Mouse (Mus musculus) embryonic facial prominence, embryonic 13.5 days (tissue): ENCODE results near the gene Slc6a11. TPM values are rescaled to one million over a fixed set of nuclear protein-coding genes. Genes with fewer than 3 reads are reported as not detected.

ENCODE experiments used
- ATAC-seq: fragments of 200-750 bp; cut with Nextera tagmentation; 2 replicates; pipeline ENCODE4 v1.8.0; 2017; ENCODE audit warnings: low read depth; ENCODE audit not compliant: insufficient number of reproducible peaks, insufficient read depth, low FRiP score, low TSS enrichment
- H3K27ac ChIP-seq: fragments of 300-500 bp; sonication (generic); 2 replicates; pipeline ENCODE4 v1.5.1; 2015; ENCODE audit warnings: moderate library complexity, mild to moderate bottlenecking, inconsistent platforms
- H3K27me3 ChIP-seq: fragments of 300-500 bp; sonication (generic); 2 replicates; pipeline ENCODE4 v1.6.1; 2015; ENCODE audit warnings: mild to moderate bottlenecking, inconsistent platforms
- H3K36me3 ChIP-seq: fragments of 300-500 bp; sonication (generic); 2 replicates; pipeline ENCODE4 v1.6.1; 2015; ENCODE audit warnings: mild to moderate bottlenecking, inconsistent platforms
- H3K4me1 ChIP-seq: fragments of 300-500 bp; sonication (generic); 2 replicates; pipeline ENCODE4 v1.6.1; 2015; ENCODE audit warnings: inconsistent platforms
- H3K4me2 ChIP-seq: fragments of 300-500 bp; sonication (generic); 2 replicates; pipeline ENCODE4 v1.6.1; 2015; ENCODE audit warnings: moderate library complexity, mild to moderate bottlenecking, inconsistent platforms
- H3K4me3 ChIP-seq: fragments of 300-500 bp; sonication (generic); 2 replicates; pipeline ENCODE4 v1.5.1; 2015; ENCODE audit warnings: mild to moderate bottlenecking, inconsistent platforms
- H3K9ac ChIP-seq: fragments of 300-500 bp; sonication (generic); 2 replicates; pipeline ENCODE4 v1.6.1; 2015; ENCODE audit warnings: mild to moderate bottlenecking, inconsistent platforms
- H3K9me3 ChIP-seq: fragments of 300-500 bp; sonication (generic); 2 replicates; pipeline ENCODE4 v1.6.1; 2016; ENCODE audit warnings: inconsistent platforms
- WGBS: fragments of 180-500 bp; shearing (Covaris S2); methylation state at CpG from one replicate; pipeline ENCODE4 v1.1.7; 2015; ENCODE audit warnings: mixed read lengths; 5-methylcytosine and 5-hydroxymethylcytosine counted together
- polyA plus RNA-seq: library from polyadenylated mRNA; unstranded; fragments of >200 nt; fragmentation: Nextera tagmentation; extraction: Ambion mirVana; gene quantifications from 2 replicates; pipeline ENCODE4 v1.2.1, GENCODE M21; 2015

The Slc6a11 gene
- 0.10 and 0.38 TPM in 2 replicates for polyA plus RNA-seq

- WGBS, result 4% methylated on average over 74 of the region's 76 CpGs
- Histone ChIP-seq H3K4me3 (peak within 1 kb of the TSS; percentile 49), H3K36me3 (no peaks in the 10 kb centered on the region), H3K27me3 (peaks cover 72% of the 10 kb centered on the region), H3K4me1 (peaks cover 9% of the 10 kb centered on the region; the same call in 1 of the 2 replicates), H3K4me2 (peak within 1 kb of the TSS; percentile 87), H3K9ac (peak within 1 kb of the TSS; percentile 61), H3K9me3 (no peaks in the 10 kb centered on the region), H3K27ac (no peak within 1 kb of the TSS)
- no peak for ATAC-seq
These were observed at the start of gene Slc6a11 for GRCm38 (mm10) chr6:114131122-114131872. Gene Slc6a11, plus strand, starts transcription at chr6:114131241.

- Histone ChIP-seq H3K27ac (no peak overlapping the region), H3K9me3 (no peaks in the 10 kb centered on the region), H3K27me3 (no peaks in the 10 kb centered on the region; the same call in 1 of the 2 replicates), H3K4me2 (no peak overlapping the region), H3K9ac (no peak overlapping the region), H3K36me3 (no peaks in the 10 kb centered on the region), H3K4me3 (no peak overlapping the region), H3K4me1 (no peaks in the 10 kb centered on the region)
- ATAC-seq, result no peak
- WGBS, result 15% methylated on average over 7 of the region's 7 CpGs
These were observed 43.9 kb upstream of the Slc6a11 start for GRCm38 (mm10) chr6:114087106-114087505.

- Histone ChIP-seq H3K4me3 (no peak overlapping the region), H3K4me1 (no peaks in the 10 kb centered on the region), H3K36me3 (no peaks in the 10 kb centered on the region), H3K4me2 (no peak overlapping the region), H3K27me3 (peaks cover 1% of the 10 kb centered on the region; the same call in 1 of the 2 replicates), H3K9me3 (no peaks in the 10 kb centered on the region), H3K27ac (no peak overlapping the region), H3K9ac (no peak overlapping the region)
- ATAC-seq, result no peak
- WGBS, result 16% methylated on average over 5 of the region's 5 CpGs
These were observed 41.4 kb upstream of the Slc6a11 start for GRCm38 (mm10) chr6:114089626-114090025.

- Histone ChIP-seq H3K36me3 (no peaks in the 10 kb centered on the region), H3K4me2 (no peak overlapping the region), H3K4me3 (no peak overlapping the region), H3K4me1 (no peaks in the 10 kb centered on the region), H3K9me3 (no peaks in the 10 kb centered on the region), H3K27me3 (peaks cover 5% of the 10 kb centered on the region; the same call in 1 of the 2 replicates), H3K9ac (no peak overlapping the region), H3K27ac (no peak overlapping the region)
- ATAC-seq, result no peak
- 32% methylated on average over 9 of the region's 9 CpGs for WGBS
These were observed 38.8 kb upstream of the Slc6a11 start for GRCm38 (mm10) chr6:114092216-114092615.

GRCm38 (mm10) chr6:114094251-114094650, 36.8 kb upstream of the Slc6a11 start:
- no peaks in the 10 kb centered on the region for H3K36me3 ChIP-seq
- no peaks in the 10 kb centered on the region for H3K9me3 ChIP-seq
- no peak overlapping the region for H3K4me2 ChIP-seq
- no peak overlapping the region for H3K9ac ChIP-seq
- no peaks in the 10 kb centered on the region for H3K4me1 ChIP-seq
- H3K27ac ChIP-seq, result no peak overlapping the region
- peaks cover 5% of the 10 kb centered on the region; the same call in 1 of the 2 replicates for H3K27me3 ChIP-seq
- 58% methylated on average over 16 of the region's 16 CpGs for WGBS
- ATAC-seq, result no peak
- no peak overlapping the region for H3K4me3 ChIP-seq

- no peaks in the 10 kb centered on the region for H3K36me3 ChIP-seq
- no peak for ATAC-seq
- peaks cover 5% of the 10 kb centered on the region; the same call in 1 of the 2 replicates for H3K27me3 ChIP-seq
- H3K4me2 ChIP-seq, result no peak overlapping the region
- no peaks in the 10 kb centered on the region for H3K4me1 ChIP-seq
- 79% methylated on average over 6 of the region's 6 CpGs for WGBS
- H3K27ac ChIP-seq, result no peak overlapping the region
- no peak overlapping the region for H3K9ac ChIP-seq
- no peaks in the 10 kb centered on the region for H3K9me3 ChIP-seq
- no peak overlapping the region for H3K4me3 ChIP-seq
These were observed 34.5 kb upstream of the Slc6a11 start for GRCm38 (mm10) chr6:114096574-114096973.

- 79% methylated on average over 8 of the region's 8 CpGs for WGBS
- H3K27ac ChIP-seq, result no peak overlapping the region
- no peak for ATAC-seq
- H3K27me3 ChIP-seq, result 0 out of 2 replicates have a peak, but pooled peaks cover 6% of the 10 kb centered on the region
- H3K4me1 ChIP-seq, result no peaks in the 10 kb centered on the region
- H3K9me3 ChIP-seq, result no peaks in the 10 kb centered on the region
- H3K9ac ChIP-seq, result no peak overlapping the region
- no peak overlapping the region for H3K4me2 ChIP-seq
- no peaks in the 10 kb centered on the region for H3K36me3 ChIP-seq
- H3K4me3 ChIP-seq, result no peak overlapping the region
These were observed 29.1 kb upstream of the Slc6a11 start for GRCm38 (mm10) chr6:114101923-114102322.

GRCm38 (mm10) chr6:114119507-114119906, 11.5 kb upstream of the Slc6a11 start:
- Histone ChIP-seq H3K27ac (no peak overlapping the region), H3K4me2 (no peak overlapping the region), H3K4me3 (no peak overlapping the region), H3K9ac (no peak overlapping the region), H3K27me3 (no peaks in the 10 kb centered on the region), H3K4me1 (no peaks in the 10 kb centered on the region), H3K9me3 (no peaks in the 10 kb centered on the region), H3K36me3 (no peaks in the 10 kb centered on the region)
- 70% methylated on average over 5 of the region's 5 CpGs for WGBS
- ATAC-seq, result no peak

GRCm38 (mm10) chr6:114125530-114125929, 5.5 kb upstream of the Slc6a11 start:
- Histone ChIP-seq H3K4me1 (no peaks in the 10 kb centered on the region), H3K9me3 (no peaks in the 10 kb centered on the region), H3K4me3 (no peak overlapping the region), H3K36me3 (no peaks in the 10 kb centered on the region), H3K27me3 (peaks cover 28% of the 10 kb centered on the region), H3K4me2 (no peak overlapping the region), H3K27ac (no peak overlapping the region), H3K9ac (no peak overlapping the region)
- no peak for ATAC-seq
- 55% methylated on average over 5 of the region's 5 CpGs for WGBS

- no peak for ATAC-seq
- H3K9me3 ChIP-seq, result no peaks in the 10 kb centered on the region
These were observed 1.4 kb downstream of the Slc6a11 start for GRCm38 (mm10) chr6:114132472-114132871.

GRCm38 (mm10) chr6:114132916-114133315, 1.9 kb downstream of the Slc6a11 start:
- H3K36me3 ChIP-seq, result no peaks in the 10 kb centered on the region

More at GRCm38 (mm10) chr6:114132472-114132871, 1.4 kb downstream of the Slc6a11 start:
- Histone ChIP-seq H3K4me2 (no peak overlapping the region), H3K27me3 (peaks cover 68% of the 10 kb centered on the region), H3K36me3 (no peaks in the 10 kb centered on the region), H3K4me1 (peaks cover 9% of the 10 kb centered on the region; the same call in 1 of the 2 replicates), H3K27ac (no peak overlapping the region), H3K9ac (no peak overlapping the region), H3K4me3 (no peak overlapping the region)
- 57% methylated on average over 3 of the region's 3 CpGs for WGBS

GRCm38 (mm10) chr6:114138970-114139369, 7.9 kb downstream of the Slc6a11 start:
- no peak overlapping the region for H3K27ac ChIP-seq
- no peaks in the 10 kb centered on the region for H3K4me1 ChIP-seq
- WGBS, result 84% methylated on average over 8 of the region's 8 CpGs
- no peaks in the 10 kb centered on the region for H3K36me3 ChIP-seq
- no peaks in the 10 kb centered on the region; the same call in 1 of the 2 replicates for H3K9me3 ChIP-seq
- no peak overlapping the region for H3K9ac ChIP-seq
- no peak overlapping the region for H3K4me3 ChIP-seq
- peaks cover 10% of the 10 kb centered on the region; the same call in 1 of the 2 replicates for H3K27me3 ChIP-seq
- ATAC-seq, result no peak
- no peak overlapping the region for H3K4me2 ChIP-seq

More at GRCm38 (mm10) chr6:114132916-114133315, 1.9 kb downstream of the Slc6a11 start:
- Histone ChIP-seq H3K27ac (no peak overlapping the region), H3K4me2 (no peak overlapping the region), H3K9ac (no peak overlapping the region), H3K9me3 (no peaks in the 10 kb centered on the region), H3K4me3 (no peak overlapping the region), H3K27me3 (peaks cover 68% of the 10 kb centered on the region), H3K4me1 (peaks cover 9% of the 10 kb centered on the region; the same call in 1 of the 2 replicates)
- no peak for ATAC-seq
- 80% methylated on average over 8 of the region's 8 CpGs for WGBS
